In the genomic region with DNA sequence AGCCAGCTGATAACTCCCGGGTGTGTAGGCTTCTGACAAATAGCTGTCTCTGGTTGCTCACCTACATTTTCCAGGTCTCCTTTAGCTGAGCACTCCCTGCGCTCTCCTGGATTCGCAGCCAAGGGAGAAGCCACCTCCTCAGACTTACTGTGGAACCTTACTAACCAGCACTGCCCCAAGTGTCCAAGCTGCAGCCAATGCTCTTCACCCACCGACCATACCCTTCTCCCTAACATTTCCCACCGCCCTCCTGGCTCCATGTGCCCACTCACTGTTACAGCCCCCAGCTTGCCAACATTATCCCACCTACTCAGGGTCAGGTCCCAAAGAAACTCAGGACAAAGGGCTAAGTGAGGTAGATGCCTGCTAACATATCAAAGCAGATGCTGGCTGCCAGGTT, we compare ENCODE assay signal across 16 mouse cellular contexts.
"Had no signal": no experiment of that assay in that cellular context is flagged by ENCODE, and none has a peak within 500 bp of the region (broad histone marks: within the 10 kb centered on the region; RNA-seq: fewer than 3 reads in every experiment).

No protein-coding gene starts in this region.

- H3K36me3 ChIP-seq: kidney, embryonic 15.5 days; limb, embryonic 12.5 days; limb, embryonic 15.5 days; stomach, embryonic 15.5 days had no signal

- H3K27ac ChIP-seq: kidney, embryonic 15.5 days; limb, embryonic 12.5 days; limb, embryonic 15.5 days; liver, embryonic 14.5 days; macrophage; midbrain, embryonic 13.5 days; stomach, embryonic 15.5 days had no signal

- DNase-seq: kidney, adult 8-10 months; kidney, postnatal 10 days; kidney, postnatal 36 days; liver, postnatal 0 days; lung, embryonic 14.5 days; spleen, adult 18-20 months; thymus, postnatal 25 days had no signal

- H3K4me2 ChIP-seq: kidney, embryonic 15.5 days; limb, embryonic 12.5 days; limb, embryonic 15.5 days; liver, embryonic 11.5 days; lung, embryonic 14.5 days; midbrain, embryonic 13.5 days; stomach, embryonic 15.5 days had no signal

- H3K27me3 ChIP-seq: kidney, embryonic 15.5 days; limb, embryonic 12.5 days; limb, embryonic 15.5 days; midbrain, embryonic 13.5 days; stomach, embryonic 15.5 days had no signal

- H3K4me1 ChIP-seq: kidney, embryonic 15.5 days; limb, embryonic 15.5 days; stomach, embryonic 15.5 days had no signal

- H3K4me3 ChIP-seq: kidney, embryonic 15.5 days; limb, embryonic 12.5 days; limb, embryonic 15.5 days; midbrain, embryonic 13.5 days; stomach, embryonic 15.5 days had no signal

- H3K9ac ChIP-seq: kidney, embryonic 15.5 days; limb, embryonic 12.5 days; limb, embryonic 15.5 days; liver, embryonic 14.5 days; liver, postnatal 0 days; lung, embryonic 14.5 days; midbrain, embryonic 13.5 days; stomach, embryonic 15.5 days had no signal

- H3K9me3 ChIP-seq: kidney, embryonic 15.5 days; limb, embryonic 12.5 days; limb, embryonic 15.5 days; midbrain, embryonic 13.5 days; stomach, embryonic 15.5 days had no signal

- ATAC-seq: liver, postnatal 0 days; lung, postnatal 0 days; midbrain, embryonic 13.5 days had no signal
